Mouse (Mus musculus): ENCODE data around the gene Grk5.

DNA sequence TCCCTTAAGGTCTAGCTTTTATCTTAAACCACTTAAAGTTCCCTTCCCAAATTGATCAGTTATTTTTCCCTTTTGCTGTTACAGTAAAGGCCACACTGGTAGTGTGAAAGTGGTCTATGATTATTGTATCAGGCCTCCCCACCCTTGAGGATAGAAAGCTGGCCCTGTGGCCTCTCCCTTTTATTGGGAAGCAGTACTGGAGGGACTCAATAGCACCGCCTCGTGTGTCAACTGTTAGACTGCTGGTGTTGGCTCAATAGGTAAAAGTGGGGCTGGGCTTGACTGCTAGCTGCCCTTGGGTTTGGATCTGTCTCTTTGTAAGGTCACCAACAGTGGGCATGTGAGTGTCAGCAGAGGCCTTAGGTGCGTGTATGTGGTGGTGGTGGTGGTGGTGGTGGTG is 174.8 kb downstream of the Grk5 start:
- TF ChIP-seq POLR2A (IDR thresholded peaks at IDR 0.05; ENCODE audit: borderline replicate concordance, low read depth, low read length), result no peak
- no peak for TF ChIP-seq CTCF (IDR thresholded peaks at IDR 0.05; ENCODE audit: low read depth, low read length)

All from bone marrow macrophage, adult 2 months (primary cell).